Mouse (Mus musculus) lung, postnatal 0 days (tissue): ENCODE results near the gene Iah1. TPM values are rescaled to one million over a fixed set of nuclear protein-coding genes. Genes with fewer than 3 reads are reported as not detected.

Experiments
- ATAC-seq: fragments of 200-750 bp; cut with Nextera tagmentation; 2 replicates; pipeline ENCODE4 v1.8.0; 2017; ENCODE audit warnings: moderate library complexity
- DNase-seq: peaks from one replicate; pipeline ENCODE4 v3.0.0-alpha.2; 2016; ENCODE audit warnings: low spot score
- H3K27ac ChIP-seq: fragments of 300-500 bp; sonication (generic); 2 replicates; pipeline ENCODE4 v1.5.1; 2014; ENCODE audit warnings: antibody characterized with exemption, mild to moderate bottlenecking, low read length, mixed read lengths
- H3K27me3 ChIP-seq: fragments of 300-500 bp; sonication (generic); replicated peaks from 2 replicates; pipeline ENCODE4 v1.6.1; 2014; ENCODE audit warnings: low read length, mixed read lengths; ENCODE audit not compliant: insufficient read depth
- H3K36me3 ChIP-seq: fragments of 300-500 bp; sonication (generic); 2 replicates; pipeline ENCODE4 v1.6.1; 2014; ENCODE audit warnings: low read length, mixed read lengths; ENCODE audit not compliant: insufficient read depth
- H3K4me1 ChIP-seq: fragments of 300-500 bp; sonication (generic); 2 replicates; pipeline ENCODE4 v1.6.1; 2014; ENCODE audit warnings: antibody characterized with exemption, low read depth, low read length, mixed read lengths; ENCODE audit not compliant: insufficient read depth
- H3K4me2 ChIP-seq: fragments of 300-500 bp; sonication (generic); replicated peaks from 2 replicates; pipeline ENCODE4 v1.6.1; 2014; ENCODE audit warnings: low read depth, mild to moderate bottlenecking, low read length, moderate library complexity, mixed read lengths
- H3K4me3 ChIP-seq: fragments of 300-500 bp; sonication (generic); 2 replicates; pipeline ENCODE4 v1.5.1; 2014; ENCODE audit warnings: low read depth, low read length
- H3K9ac ChIP-seq: fragments of 300-500 bp; sonication (generic); replicated peaks from 2 replicates; pipeline ENCODE4 v1.6.1; 2014; ENCODE audit warnings: low read depth, mild to moderate bottlenecking
- H3K9me3 ChIP-seq: fragments of 300-500 bp; sonication (generic); 2 replicates; pipeline ENCODE4 v1.6.1; 2016; ENCODE audit warnings: low read length, mixed read lengths
- CTCF ChIP-seq: IDR thresholded peaks from 2 replicates; pipeline ENCODE4 v1.5.1; 2016; ENCODE audit warnings: antibody characterized with exemption, mild to moderate bottlenecking
- EP300 ChIP-seq: IDR thresholded peaks from 2 replicates; pipeline ENCODE4 v1.6.1; 2016; ENCODE audit warnings: antibody characterized with exemption, mild to moderate bottlenecking, control low read depth
- WGBS: fragments of 180-500 bp; shearing (Covaris S2); extraction: QIAGEN DNeasy Blood & Tissue Kit; methylation state at CpG from one replicate; pipeline ENCODE4 v1.1.7; 2014; 5-methylcytosine and 5-hydroxymethylcytosine counted together
- polyA plus RNA-seq: library from polyadenylated mRNA; unstranded; fragments of >200 nt; fragmentation: Nextera tagmentation; extraction: Ambion mirVana; gene quantifications from 2 replicates; pipeline ENCODE4 v1.2.1, GENCODE M21; 2015

Gene Iah1
- polyA plus RNA-seq, 1 experiment from 2014 or later: 112 TPM

DNA sequence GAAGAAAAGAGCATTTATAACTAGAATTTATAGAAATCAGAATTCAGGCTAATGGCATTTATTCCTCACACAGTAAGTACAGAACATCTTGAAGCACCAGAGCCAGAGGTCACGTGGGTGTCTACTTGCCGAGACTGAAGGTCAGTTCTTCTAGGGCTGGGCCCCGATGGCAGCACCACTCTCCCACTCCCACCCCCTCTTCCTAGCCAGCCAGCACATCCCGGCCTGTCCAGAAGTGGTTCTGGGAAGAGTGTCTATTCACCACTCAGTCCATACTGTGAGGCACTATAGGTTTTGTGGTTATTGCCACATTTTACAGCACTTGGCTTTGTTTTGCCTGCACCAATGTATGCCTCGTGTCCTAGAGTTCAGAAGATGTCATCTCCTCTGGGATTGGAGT, 7.9 kb downstream of the Iah1 start:
- Histone ChIP-seq H3K4me1 (no peaks in the 10 kb centered on the region), H3K9ac (no peak overlapping the region), H3K9me3 (no peaks in the 10 kb centered on the region), H3K36me3 (peaks cover 9% of the 10 kb centered on the region; the same call in 1 of the 2 replicates), H3K4me2 (no peak overlapping the region), H3K27me3 (no peaks in the 10 kb centered on the region), H3K4me3 (no peak overlapping the region), H3K27ac (no peak overlapping the region)
- 79% methylated on average over 5 of the region's 5 CpGs for WGBS
- ATAC-seq (no peak), DNase-seq (no peak)
- TF ChIP-seq CTCF: no peak
- TF ChIP-seq EP300: no peak

DNA sequence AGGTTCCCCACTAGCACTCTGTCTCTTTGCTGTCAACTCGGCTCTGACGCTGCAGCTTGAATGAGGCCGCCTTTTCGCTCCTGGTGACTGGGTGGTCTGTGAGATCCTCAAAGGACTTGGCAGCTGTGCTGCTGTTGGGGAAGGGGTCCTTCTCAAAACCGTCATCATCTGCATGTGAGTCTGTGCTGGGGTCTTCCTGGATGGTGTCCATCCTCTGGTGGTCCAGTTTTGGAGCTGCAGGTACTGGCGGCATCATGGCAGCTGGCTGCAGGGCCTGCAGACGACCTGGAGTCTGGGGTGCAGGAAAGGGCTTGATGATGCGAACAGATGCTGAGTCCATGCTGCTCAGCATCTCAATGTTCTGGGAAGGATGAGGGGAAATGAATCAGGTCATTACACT, 9.1 kb downstream of the Iah1 start:
- Histone ChIP-seq H3K4me2 (no peak overlapping the region), H3K36me3 (peaks cover 8% of the 10 kb centered on the region; the same call in 1 of the 2 replicates), H3K27ac (no peak overlapping the region), H3K9me3 (no peaks in the 10 kb centered on the region), H3K9ac (no peak overlapping the region), H3K4me3 (no peak overlapping the region), H3K27me3 (no peaks in the 10 kb centered on the region), H3K4me1 (no peaks in the 10 kb centered on the region)
- 88% methylated on average over 8 of the region's 8 CpGs for WGBS
- TF ChIP-seq EP300: no peak
- no peak for TF ChIP-seq CTCF
- DNase-seq: no peak
- no peak for ATAC-seq

DNA sequence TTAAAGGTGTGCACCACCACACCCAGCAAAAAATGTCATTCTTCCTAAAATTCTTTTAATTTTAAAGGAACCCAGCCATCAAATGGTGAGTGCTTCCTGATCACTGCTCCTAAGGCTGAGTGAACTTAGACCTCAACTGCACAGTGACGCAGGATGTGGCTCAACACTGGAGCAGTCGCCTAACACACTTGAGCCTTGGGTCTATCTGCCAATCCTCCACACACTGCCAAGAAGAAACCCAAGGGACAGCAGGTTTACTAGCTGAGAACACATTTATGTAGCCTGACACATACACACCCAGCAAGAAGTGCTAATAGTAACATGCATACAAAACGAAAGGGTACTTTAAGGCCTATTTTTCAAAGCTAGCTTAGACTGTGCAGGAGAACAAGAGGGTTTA, 10.1 kb downstream of the Iah1 start:
- no peaks in the 10 kb centered on the region for H3K4me1 ChIP-seq
- H3K9me3 ChIP-seq: no peaks in the 10 kb centered on the region
- ATAC-seq: peak; percentile 23; the same call in 1 of the 2 replicates
- H3K4me2 ChIP-seq: no peak overlapping the region
- no peak overlapping the region for H3K27ac ChIP-seq
- TF ChIP-seq CTCF: no peak
- no peak for TF ChIP-seq EP300
- no peak overlapping the region for H3K9ac ChIP-seq
- H3K27me3 ChIP-seq: no peaks in the 10 kb centered on the region
- no peak overlapping the region for H3K4me3 ChIP-seq
- H3K36me3 ChIP-seq: peaks cover 11% of the 10 kb centered on the region
- no peak for DNase-seq
- WGBS: 70% methylated on average over 3 of the region's 3 CpGs

DNA sequence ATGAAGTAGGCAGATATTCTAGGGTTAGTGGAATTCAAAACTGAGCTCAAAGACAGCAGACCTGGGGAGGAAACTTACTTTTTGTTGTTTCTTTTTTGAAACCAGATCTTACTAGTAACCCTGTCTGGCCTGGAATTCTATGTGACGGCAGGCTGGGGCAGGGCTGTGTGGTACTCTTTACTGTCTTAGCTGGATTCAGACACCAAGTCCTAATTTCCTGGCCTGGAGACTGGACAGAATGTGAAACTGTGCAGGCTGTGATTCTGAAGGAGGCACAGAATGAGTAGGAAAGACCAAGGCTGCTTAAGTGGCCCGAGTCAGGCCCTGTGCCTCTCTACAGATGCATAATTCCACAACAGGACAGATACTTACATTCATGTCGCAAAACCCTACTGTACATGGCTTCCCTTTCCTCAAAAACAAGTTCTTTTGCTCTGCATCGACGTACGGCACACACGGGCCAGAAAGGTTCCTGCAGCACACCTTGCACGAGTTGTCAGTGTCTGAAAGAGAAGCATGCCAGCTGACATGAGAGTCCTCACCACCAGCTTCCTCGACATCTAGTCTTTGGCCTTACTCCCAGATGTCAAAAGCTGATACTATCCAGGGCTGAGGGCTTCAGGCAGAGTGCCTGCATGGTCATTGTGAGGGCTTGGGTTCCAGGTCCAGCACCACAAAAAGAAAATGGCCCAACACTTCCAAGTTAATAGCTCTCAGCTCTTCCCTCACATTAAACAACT, 13.6 kb downstream of the Iah1 start:
- no peak for DNase-seq
- Histone ChIP-seq H3K27ac (no peak overlapping the region), H3K9ac (no peak overlapping the region), H3K4me3 (no peak overlapping the region), H3K36me3 (peaks cover 22% of the 10 kb centered on the region), H3K9me3 (no peaks in the 10 kb centered on the region), H3K4me2 (no peak overlapping the region), H3K27me3 (no peaks in the 10 kb centered on the region), H3K4me1 (no peaks in the 10 kb centered on the region)
- 80% methylated on average over 9 of the region's 9 CpGs for WGBS
- TF ChIP-seq EP300: no peak
- no peak for TF ChIP-seq CTCF
- ATAC-seq: no peak

DNA sequence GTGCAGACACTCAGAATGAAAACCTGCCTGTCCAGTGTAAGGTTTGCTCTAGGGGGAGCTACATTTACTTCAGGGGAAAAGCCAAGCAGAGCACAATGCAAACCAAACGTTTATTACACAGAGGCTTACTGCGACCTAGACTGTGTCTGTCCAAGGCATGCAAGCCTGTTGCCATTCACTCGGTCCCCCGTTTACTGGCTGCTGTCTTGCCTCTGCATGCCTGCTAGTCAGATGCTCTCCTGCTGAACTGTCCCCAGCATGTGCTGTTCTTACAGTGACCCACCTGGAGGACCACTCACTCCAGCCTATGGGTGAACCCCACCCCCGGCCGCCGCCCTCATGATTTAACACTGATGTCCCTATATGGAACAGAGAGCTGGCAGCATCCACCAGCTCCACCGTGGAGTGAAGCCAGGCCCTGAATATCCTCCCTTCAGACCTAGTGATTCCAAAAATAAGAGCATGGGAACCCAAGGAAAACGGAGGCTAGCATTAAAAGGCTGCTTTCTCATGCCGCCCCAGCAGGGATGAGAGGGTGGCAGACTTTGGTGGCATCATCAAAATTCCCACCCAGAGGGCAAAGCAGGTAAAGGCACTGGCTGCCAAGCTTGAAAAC, 14.9 kb downstream of the Iah1 start:
- DNase-seq: no peak
- Histone ChIP-seq H3K36me3 (peaks cover 23% of the 10 kb centered on the region), H3K4me1 (no peaks in the 10 kb centered on the region), H3K4me3 (no peak overlapping the region), H3K9me3 (no peaks in the 10 kb centered on the region), H3K4me2 (no peak overlapping the region), H3K9ac (no peak overlapping the region), H3K27me3 (no peaks in the 10 kb centered on the region), H3K27ac (no peak overlapping the region)
- WGBS: 83% methylated on average over 10 of the region's 10 CpGs
- no peak for ATAC-seq
- TF ChIP-seq EP300: no peak
- peak; percentile 9; the same call in 1 of the 2 replicates for TF ChIP-seq CTCF

DNA sequence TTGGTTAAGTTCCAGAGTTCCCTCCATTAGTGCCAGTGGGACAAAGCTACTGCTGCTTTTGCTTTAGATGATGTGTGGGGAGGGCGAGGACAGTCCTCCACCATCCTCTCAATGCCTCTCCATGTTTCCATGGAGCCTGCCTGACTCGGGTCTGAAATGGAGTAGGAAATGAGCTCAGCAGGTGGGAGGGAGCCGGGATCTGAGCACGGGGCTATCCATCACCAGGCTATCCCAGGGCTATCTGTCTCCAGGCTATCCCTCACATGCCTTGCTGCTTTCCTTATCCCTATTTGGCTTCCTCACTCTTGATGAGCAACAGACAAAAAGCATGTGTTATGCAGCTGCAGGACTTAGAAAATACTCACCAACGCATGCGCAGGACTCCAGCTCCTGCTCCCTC, 15.5 kb downstream of the Iah1 start:
- TF ChIP-seq EP300: no peak
- TF ChIP-seq CTCF: no peak
- Histone ChIP-seq H3K9ac (no peak overlapping the region), H3K36me3 (peaks cover 23% of the 10 kb centered on the region), H3K27ac (no peak overlapping the region), H3K4me1 (no peaks in the 10 kb centered on the region), H3K4me2 (no peak overlapping the region), H3K9me3 (no peaks in the 10 kb centered on the region), H3K27me3 (no peaks in the 10 kb centered on the region), H3K4me3 (no peak overlapping the region)
- DNase-seq (no peak), ATAC-seq (no peak)
- WGBS: 79% methylated on average over 6 of the region's 6 CpGs
